Mouse (Mus musculus) lung, embryonic 14.5 days (tissue): Measurements from ENCODE around the gene Tsnax. TPM values are rescaled to one million over a fixed set of nuclear protein-coding genes. Genes with fewer than 3 reads are reported as not detected.

Source experiments
- ATAC-seq: fragments of 200-750 bp; cut with Nextera tagmentation; 2 replicates; pipeline ENCODE4 v1.8.0; 2017; ENCODE audit warnings: mild to moderate bottlenecking, moderate TSS enrichment, moderate library complexity; ENCODE audit not compliant: insufficient read depth
- DNase-seq: peaks from one replicate; pipeline ENCODE4 v3.0.0-alpha.2; 2015
- H3K27ac ChIP-seq: fragments of 300-500 bp; sonication (generic); 2 replicates; pipeline ENCODE4 v1.5.1; 2014; ENCODE audit warnings: low read depth, mild to moderate bottlenecking, moderate library complexity
- H3K27me3 ChIP-seq: fragments of 300-500 bp; sonication (generic); 2 replicates; pipeline ENCODE4 v1.6.1; 2014; ENCODE audit warnings: low read length, control low read depth; ENCODE audit not compliant: insufficient read depth
- H3K36me3 ChIP-seq: fragments of 300-500 bp; sonication (generic); 2 replicates; pipeline ENCODE4 v1.6.1; 2014; ENCODE audit warnings: control low read depth; ENCODE audit not compliant: insufficient read depth
- H3K4me1 ChIP-seq: fragments of 300-500 bp; sonication (generic); 2 replicates; pipeline ENCODE4 v1.6.1; 2014; ENCODE audit warnings: antibody characterized with exemption, control low read depth; ENCODE audit not compliant: insufficient read depth
- H3K4me2 ChIP-seq: fragments of 300-500 bp; sonication (generic); 2 replicates; pipeline ENCODE4 v1.6.1; 2014; ENCODE audit warnings: mild to moderate bottlenecking
- H3K4me3 ChIP-seq: fragments of 300-500 bp; sonication (generic); 2 replicates; pipeline ENCODE4 v1.5.1; 2014; ENCODE audit warnings: low read depth, low read length
- H3K9ac ChIP-seq: fragments of 300-500 bp; sonication (generic); 2 replicates; pipeline ENCODE4 v1.6.1; 2014
- H3K9me3 ChIP-seq: fragments of 300-500 bp; sonication (generic); 2 replicates; pipeline ENCODE4 v1.6.1; 2016; ENCODE audit warnings: low read depth, low read length, control low read depth
- CTCF ChIP-seq: IDR thresholded peaks from 2 replicates; pipeline ENCODE4 v1.5.1; 2016; ENCODE audit warnings: antibody characterized with exemption, low read depth
- WGBS: fragments of 180-500 bp; shearing (Covaris S2); extraction: QIAGEN DNeasy Blood & Tissue Kit; methylation state at CpG from one replicate; pipeline ENCODE4 v1.1.7; 2014; 5-methylcytosine and 5-hydroxymethylcytosine counted together
- polyA plus RNA-seq: library from polyadenylated mRNA; unstranded; fragments of >200 nt; fragmentation: Nextera tagmentation; extraction: Ambion mirVana; gene quantifications from 2 replicates; pipeline ENCODE4 v1.2.1, GENCODE M21; 2014

Gene Tsnax
- polyA plus RNA-seq, 1 experiment from 2014 or later: 131 TPM

GRCm38 (mm10) chr8:125054436-125054810 is 41.6 kb downstream of the Tsnax start:
- DNase-seq (peak; percentile 75), ATAC-seq (peak; percentile 65)
- under 1% methylated on average over 38 of the region's 38 CpGs for WGBS

GRCm38 (mm10) chr8:125060904-125061303 is 48.1 kb downstream of the Tsnax start:
- no peaks in the 10 kb centered on the region for H3K4me1 ChIP-seq
- ATAC-seq (no peak), DNase-seq (no peak)
- H3K9me3 ChIP-seq: no peaks in the 10 kb centered on the region
- 77% methylated on average over 8 of the region's 8 CpGs for WGBS
- no peaks in the 10 kb centered on the region for H3K27me3 ChIP-seq
- H3K9ac ChIP-seq: no peak overlapping the region
- TF ChIP-seq CTCF: no peak
- H3K27ac ChIP-seq: no peak overlapping the region
- no peak overlapping the region for H3K4me3 ChIP-seq
- H3K36me3 ChIP-seq: no peaks in the 10 kb centered on the region
- no peak overlapping the region for H3K4me2 ChIP-seq

More at GRCm38 (mm10) chr8:125054436-125054810, 41.6 kb downstream of the Tsnax start:
- Histone ChIP-seq H3K36me3 (no peaks in the 10 kb centered on the region), H3K4me1 (no peaks in the 10 kb centered on the region), H3K4me2 (peak overlapping the region; percentile 93), H3K4me3 (peak overlapping the region; percentile 70), H3K27ac (peak overlapping the region; percentile 86), H3K9me3 (no peaks in the 10 kb centered on the region), H3K9ac (peak overlapping the region; percentile 76), H3K27me3 (peaks cover 10% of the 10 kb centered on the region)
- TF ChIP-seq CTCF: no peak; the same call in 1 of the 2 replicates

- no peaks in the 10 kb centered on the region for H3K36me3 ChIP-seq
- H3K27me3 ChIP-seq: no peaks in the 10 kb centered on the region
- TF ChIP-seq CTCF: no peak
- H3K27ac ChIP-seq: no peak overlapping the region
- no peaks in the 10 kb centered on the region for H3K4me1 ChIP-seq
- H3K9me3 ChIP-seq: no peaks in the 10 kb centered on the region
- no peak overlapping the region for H3K9ac ChIP-seq
- no peak for ATAC-seq
- DNase-seq: no peak
- no peak overlapping the region for H3K4me3 ChIP-seq
- WGBS: 55% methylated on average over 6 of the region's 6 CpGs
- no peak overlapping the region for H3K4me2 ChIP-seq
Measured at GRCm38 (mm10) chr8:125065596-125065995, 52.8 kb downstream of the Tsnax start.

- H3K4me3 ChIP-seq: no peak overlapping the region
- 28% methylated on average over 12 of the region's 12 CpGs for WGBS
- H3K4me2 ChIP-seq: peak overlapping the region; percentile 45
- H3K9ac ChIP-seq: no peak overlapping the region
- peak; percentile 81 for TF ChIP-seq CTCF
- no peaks in the 10 kb centered on the region for H3K9me3 ChIP-seq
- no peaks in the 10 kb centered on the region for H3K36me3 ChIP-seq
- no peaks in the 10 kb centered on the region for H3K4me1 ChIP-seq
- peak; percentile 88 for DNase-seq
- peak overlapping the region; percentile 86 for H3K27ac ChIP-seq
- H3K27me3 ChIP-seq: no peaks in the 10 kb centered on the region
- ATAC-seq: peak; percentile 76
Measured at GRCm38 (mm10) chr8:125066913-125067595, 54.3 kb downstream of the Tsnax start.

DNA sequence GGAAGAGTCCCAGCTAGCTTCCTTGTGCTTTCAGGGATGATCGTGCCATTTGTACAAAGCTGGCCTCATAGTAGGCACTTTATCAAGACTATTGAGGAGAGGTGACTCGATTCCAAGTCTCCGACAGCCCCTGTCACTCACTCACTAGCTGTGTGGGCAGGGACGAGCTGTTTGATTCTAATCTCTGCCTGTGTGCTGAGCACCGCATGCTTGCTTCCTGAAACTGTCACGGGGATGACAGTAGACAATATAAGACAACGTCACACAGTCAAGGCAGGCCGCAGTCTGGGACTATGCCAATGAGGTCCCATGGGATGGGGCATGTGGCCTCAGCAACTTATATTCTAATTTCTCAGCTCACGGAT is 54.8 kb downstream of the Tsnax start:
- no peaks in the 10 kb centered on the region for H3K9me3 ChIP-seq
- H3K4me3 ChIP-seq: no peak overlapping the region
- no peaks in the 10 kb centered on the region for H3K36me3 ChIP-seq
- H3K4me1 ChIP-seq: no peaks in the 10 kb centered on the region
- 65% methylated on average over 9 of the region's 9 CpGs for WGBS
- 0 out of 2 replicates have a peak overlapping the region, but pooled peaks have one; percentile 7 for H3K4me2 ChIP-seq
- ATAC-seq: peak; percentile 59; the same call in 1 of the 2 replicates
- H3K27ac ChIP-seq: peak overlapping the region; percentile 86
- DNase-seq: peak; percentile 61
- H3K9ac ChIP-seq: no peak overlapping the region
- no peaks in the 10 kb centered on the region for H3K27me3 ChIP-seq
- TF ChIP-seq CTCF: no peak

GRCm38 (mm10) chr8:125068146-125068905 is 55.5 kb downstream of the Tsnax start:
- Histone ChIP-seq H3K27me3 (no peaks in the 10 kb centered on the region), H3K4me3 (no peak overlapping the region), H3K9me3 (no peaks in the 10 kb centered on the region), H3K4me2 (no peak overlapping the region), H3K9ac (no peak overlapping the region), H3K4me1 (no peaks in the 10 kb centered on the region), H3K36me3 (no peaks in the 10 kb centered on the region), H3K27ac (peak overlapping the region; percentile 86)
- 80% methylated on average over 6 of the region's 6 CpGs for WGBS
- peak; percentile 39 for TF ChIP-seq CTCF
- DNase-seq (no peak), ATAC-seq (no peak)

GRCm38 (mm10) chr8:125069304-125069703 is 56.5 kb downstream of the Tsnax start:
- ATAC-seq (no peak), DNase-seq (no peak)
- H3K9ac ChIP-seq: no peak overlapping the region
- no peaks in the 10 kb centered on the region for H3K4me1 ChIP-seq
- no peaks in the 10 kb centered on the region for H3K9me3 ChIP-seq
- WGBS: 72% methylated on average over 7 of the region's 7 CpGs
- H3K27ac ChIP-seq: no peak overlapping the region
- no peaks in the 10 kb centered on the region for H3K27me3 ChIP-seq
- H3K36me3 ChIP-seq: no peaks in the 10 kb centered on the region
- TF ChIP-seq CTCF: no peak
- no peak overlapping the region for H3K4me3 ChIP-seq
- H3K4me2 ChIP-seq: no peak overlapping the region
